Mouse (Mus musculus): Measurements from ENCODE around the gene Fbp1. TPM values are rescaled to one million over a fixed set of nuclear protein-coding genes. Genes with fewer than 3 reads are reported as not detected.

Fbp1 gene
- total RNA-seq (2023) = not detected

DNA sequence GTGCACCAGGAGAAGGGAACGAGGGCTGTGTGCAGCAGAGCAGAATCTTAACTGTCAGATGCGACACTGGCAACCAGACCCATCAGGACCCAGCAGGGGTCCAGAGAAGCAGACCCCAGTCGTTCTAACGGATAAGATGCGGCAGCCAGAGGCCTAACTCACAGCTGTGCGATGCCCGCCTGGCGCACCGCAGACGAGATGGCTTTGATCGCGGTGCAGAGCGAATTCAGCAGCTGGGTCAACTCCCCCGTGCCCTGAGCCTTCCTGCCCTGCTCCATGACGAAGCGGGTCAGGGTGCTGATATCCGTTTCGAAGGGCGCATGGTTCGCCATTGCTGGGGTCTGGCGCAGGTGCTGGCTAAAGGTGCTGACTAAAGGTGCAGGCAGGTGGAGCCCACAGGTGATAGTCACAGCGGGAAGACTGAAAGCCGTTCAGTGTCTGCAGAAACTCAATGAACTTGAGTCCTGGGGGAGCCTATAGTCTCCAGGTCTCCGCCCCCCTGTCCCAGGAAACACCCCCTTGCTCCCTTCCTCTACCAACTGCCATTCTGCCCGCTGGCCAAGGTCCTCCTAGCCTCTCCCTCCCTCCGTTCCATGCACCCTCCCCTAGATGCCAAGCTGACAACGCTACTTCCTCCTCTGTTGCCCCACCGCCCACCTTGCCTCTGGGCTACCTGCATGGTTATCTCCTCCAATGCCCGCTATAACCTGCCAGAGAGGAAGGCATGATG, at the start of gene Fbp1:
Gene Fbp1 (minus strand): TSS at position 571 of the 730 bp plus-strand sequence.

DNA sequence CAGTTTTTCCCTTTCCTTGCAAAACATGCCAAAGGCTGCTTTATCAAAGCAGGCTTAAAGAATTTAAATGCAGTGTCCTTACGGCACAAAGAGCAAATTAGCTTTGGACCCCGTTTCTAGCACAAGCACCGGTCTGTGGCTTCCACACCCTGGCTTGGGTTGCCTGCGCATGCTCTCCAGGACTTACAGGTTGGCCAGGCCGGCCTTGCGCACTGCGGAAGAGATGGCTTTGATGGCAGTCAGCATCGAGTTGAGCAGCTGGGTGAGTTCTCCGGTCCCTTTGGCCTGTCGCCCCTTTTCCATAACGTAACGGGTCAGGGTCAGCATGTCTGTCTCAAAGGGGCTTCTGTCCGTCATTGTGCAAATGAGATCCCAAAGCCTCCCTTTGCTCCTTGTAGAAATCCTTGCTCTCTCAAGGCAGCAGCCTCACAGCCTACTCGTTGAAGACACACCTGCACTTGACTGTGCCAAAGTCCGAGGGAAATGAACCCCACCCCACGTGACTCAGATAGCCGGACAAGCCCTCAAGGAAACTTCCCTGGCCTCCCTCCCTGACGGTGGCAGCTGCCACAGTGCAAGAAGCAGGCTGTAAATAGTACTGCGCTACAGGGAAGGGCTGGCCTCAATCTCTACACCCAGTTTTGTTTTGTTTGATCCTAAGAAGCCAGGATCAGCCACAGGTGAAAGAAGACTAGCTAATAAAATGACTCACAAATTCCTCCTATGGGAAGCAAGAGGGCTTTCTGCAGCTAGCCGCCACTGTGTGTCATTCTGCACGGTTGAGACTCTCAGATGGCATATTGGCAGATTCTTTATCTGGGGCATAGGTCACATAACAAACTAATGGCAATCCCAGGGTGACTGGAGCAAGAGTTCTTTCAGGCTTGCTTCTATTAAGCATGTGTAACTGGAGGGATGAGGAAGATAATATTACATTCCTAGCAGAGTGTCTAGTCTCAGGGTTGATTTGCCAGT, 29.9 kb downstream of the Fbp1 start, which contains the start of gene Fbp2:
Gene Fbp2 (minus strand): TSS at position 482 of the 975 bp plus-strand sequence.

Other genes starting within 250 kb of the Fbp1 start
- gene Platr25, start 127.6 kb downstream of the Fbp1 start, total RNA-seq (2023) = 10 to 100 TPM in 1 of 2 experiments, 1 to 10 TPM in 1; 9.6 to 11.1 TPM
- 1 to 10 TPM; 3.8 to 6.0 TPM for gene Gm5141, start 102.5 kb downstream of the Fbp1 start, total RNA-seq (2023)
- gene Fbp2, start 29.9 kb downstream of the Fbp1 start, total RNA-seq (2023) = not detected
- 100 to 1,000 TPM; 102 to 114 TPM for gene 2010111I01Rik, start 76.6 kb upstream of the Fbp1 start, total RNA-seq (2023)

All from T-cell, adult 66 days (primary cell).